Mouse (Mus musculus): ENCODE measurements at regions not wholly inside any gene's neighbourhood (a gene's known extent, or its start where the extent isn't known, plus 50 kb on each side); places are given as distances from the start of the nearest gene placed in this dataset.

DNA sequence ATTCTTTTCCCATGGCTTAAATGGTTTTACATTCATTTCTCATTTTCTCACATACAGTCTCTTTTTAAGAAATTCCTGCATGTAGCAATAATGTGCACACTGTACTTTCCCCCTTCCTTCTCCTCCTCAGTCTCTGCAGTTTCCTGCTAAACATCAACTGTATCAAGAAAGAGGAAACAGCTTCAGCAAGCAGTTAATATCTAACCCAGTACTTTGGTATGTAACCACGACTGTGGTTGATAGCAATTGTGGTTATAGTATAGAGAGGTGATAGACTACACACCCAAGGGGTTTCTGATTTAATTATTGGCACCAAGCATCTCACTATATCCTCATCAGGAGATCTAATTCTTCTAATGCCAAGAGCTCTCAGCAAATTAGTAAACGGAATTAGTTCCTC lies 52.8 kb upstream of the Eci2 start:
- no peaks in the 10 kb centered on the region for H3K27me3 ChIP-seq (replicated peaks; ENCODE audit: control insufficient read depth, insufficient read depth, low read length)
- no peaks in the 10 kb centered on the region for H3K4me1 ChIP-seq (ENCODE audit: control insufficient read depth, insufficient read depth, low read length)
- H3K4me3 ChIP-seq (ENCODE audit: insufficient read depth, low read depth, low read length), result no peak overlapping the region
- WGBS, result 18% methylated on average over 2 of the region's 2 CpGs
- H3K27ac ChIP-seq (ENCODE audit: insufficient read depth, low read depth, low read length), result no peak overlapping the region
- TF ChIP-seq POLR2A (IDR thresholded peaks at IDR 0.05; ENCODE audit: low read depth, low read length) (no peak), CTCF (conservative IDR thresholded peaks at IDR 0.05; ENCODE audit: insufficient read depth, insufficient read length, low read depth, low read length) (no peak)
- H3K36me3 ChIP-seq (ENCODE audit: control insufficient read depth, insufficient read depth, low read length), result no peaks in the 10 kb centered on the region
- DNase-seq, result peak; percentile 65

DNA sequence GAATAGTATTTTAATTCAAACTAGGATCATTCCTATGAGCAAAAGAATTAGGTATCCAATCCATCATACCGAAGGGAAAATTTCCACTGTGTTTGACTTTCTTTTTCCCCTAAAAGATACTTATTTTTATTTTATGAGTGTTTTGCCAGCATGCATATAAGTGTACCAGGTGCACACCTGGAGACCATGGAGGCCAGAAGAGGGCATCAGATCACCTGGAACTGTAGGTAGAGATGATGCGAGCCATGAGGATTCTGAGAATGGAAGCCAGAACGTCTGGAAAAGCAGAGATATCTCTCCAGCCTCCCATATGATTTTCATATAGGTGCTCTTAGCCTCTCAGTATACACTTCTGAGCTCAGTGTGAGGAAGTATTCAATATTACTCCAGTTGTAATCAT lies 58.5 kb upstream of the Eci2 start:
- no peak for TF ChIP-seq POLR2A (IDR thresholded peaks at IDR 0.05; ENCODE audit: low read depth, low read length)
- peak; percentile 37 for TF ChIP-seq CTCF (conservative IDR thresholded peaks at IDR 0.05; ENCODE audit: insufficient read depth, insufficient read length, low read depth, low read length)

DNA sequence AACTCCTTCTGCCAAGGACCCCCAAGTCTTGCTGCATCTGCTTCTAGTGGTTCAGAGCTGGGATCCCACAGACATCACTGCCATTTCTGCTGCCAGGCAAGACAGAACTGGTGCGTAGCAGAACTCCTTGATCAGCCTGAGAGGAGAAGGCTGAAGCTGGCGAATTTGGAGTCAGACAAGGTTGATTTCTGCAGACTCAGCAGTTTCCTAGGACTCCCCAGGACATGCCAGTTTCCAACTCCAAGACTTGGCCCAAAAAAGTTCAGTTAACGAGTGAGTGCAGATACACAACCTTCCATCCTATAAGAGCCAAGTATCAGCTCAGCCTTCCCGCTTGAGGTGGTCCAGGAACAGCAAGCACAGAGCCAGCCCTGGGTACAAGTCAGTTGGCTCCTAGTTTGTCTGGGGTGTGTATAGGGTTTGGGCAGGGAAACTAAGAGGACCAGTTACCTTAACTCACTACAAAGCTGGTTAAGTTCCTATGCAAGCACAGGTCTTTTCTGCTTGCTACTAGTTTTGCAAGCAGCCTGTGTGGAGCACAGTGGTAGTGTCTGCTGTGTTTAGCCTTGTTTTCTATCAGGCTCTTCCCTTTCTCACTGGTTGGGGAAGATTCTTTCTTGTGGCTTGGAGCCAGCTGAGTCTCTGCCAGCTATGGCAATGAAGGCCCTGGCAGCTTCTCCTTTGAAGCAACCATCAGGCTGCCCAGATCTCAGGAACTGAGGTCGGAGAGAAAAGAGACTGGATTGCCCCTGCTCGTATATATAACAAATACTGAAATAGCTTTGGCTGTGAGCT lies 60.5 kb upstream of the Eci2 start:
- TF ChIP-seq POLR2A (IDR thresholded peaks at IDR 0.05; ENCODE audit: low read depth, low read length) (no peak), CTCF (conservative IDR thresholded peaks at IDR 0.05; ENCODE audit: insufficient read depth, insufficient read length, low read depth, low read length) (no peak)
- H3K27me3 ChIP-seq (replicated peaks; ENCODE audit: control insufficient read depth, insufficient read depth, low read length), result no peaks in the 10 kb centered on the region
- H3K4me3 ChIP-seq (ENCODE audit: insufficient read depth, low read depth, low read length), result no peak overlapping the region
- DNase-seq, result peak; percentile 70
- H3K36me3 ChIP-seq (ENCODE audit: control insufficient read depth, insufficient read depth, low read length), result no peaks in the 10 kb centered on the region
- H3K27ac ChIP-seq (ENCODE audit: insufficient read depth, low read depth, low read length), result no peak overlapping the region
- WGBS, result 77% methylated on average over 6 of the region's 6 CpGs
- H3K4me1 ChIP-seq (ENCODE audit: control insufficient read depth, insufficient read depth, low read length), result no peaks in the 10 kb centered on the region

More for the DNA sequence above, 58.5 kb upstream of the Eci2 start:
- Histone ChIP-seq H3K4me3 (ENCODE audit: insufficient read depth, low read depth, low read length) (no peak overlapping the region), H3K4me1 (ENCODE audit: control insufficient read depth, insufficient read depth, low read length) (no peaks in the 10 kb centered on the region), H3K36me3 (ENCODE audit: control insufficient read depth, insufficient read depth, low read length) (no peaks in the 10 kb centered on the region), H3K27me3 (replicated peaks; ENCODE audit: control insufficient read depth, insufficient read depth, low read length) (no peaks in the 10 kb centered on the region), H3K27ac (ENCODE audit: insufficient read depth, low read depth, low read length) (no peak overlapping the region)
- 72% methylated on average over 3 of the region's 3 CpGs for WGBS
- DNase-seq, result no peak

DNA sequence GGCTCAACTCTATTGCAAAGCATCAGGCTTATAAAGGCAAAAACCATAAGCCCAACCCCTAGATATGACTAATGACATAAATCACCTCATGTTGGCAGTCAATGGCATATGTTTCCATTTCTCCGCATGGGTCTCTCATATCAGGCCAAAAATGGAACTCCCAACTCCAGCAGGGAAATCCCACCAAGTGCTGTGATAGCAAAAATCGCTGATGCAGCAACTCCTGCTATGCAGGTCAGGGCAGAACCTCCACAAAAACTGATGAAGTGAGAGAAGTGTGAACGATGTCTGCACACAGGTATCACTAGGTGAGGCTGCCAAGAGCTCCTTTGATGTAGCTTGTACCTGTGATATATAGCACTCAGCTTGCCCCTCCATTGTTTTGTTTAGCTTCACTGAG lies 64.3 kb upstream of the Eci2 start:
- Histone ChIP-seq H3K27ac (ENCODE audit: insufficient read depth, low read depth, low read length) (no peak overlapping the region), H3K4me1 (ENCODE audit: control insufficient read depth, insufficient read depth, low read length) (no peaks in the 10 kb centered on the region), H3K4me3 (ENCODE audit: insufficient read depth, low read depth, low read length) (no peak overlapping the region), H3K36me3 (ENCODE audit: control insufficient read depth, insufficient read depth, low read length) (no peaks in the 10 kb centered on the region), H3K27me3 (replicated peaks; ENCODE audit: control insufficient read depth, insufficient read depth, low read length) (no peaks in the 10 kb centered on the region)
- DNase-seq, result no peak
- no peak for TF ChIP-seq POLR2A (IDR thresholded peaks at IDR 0.05; ENCODE audit: low read depth, low read length)
- no peak for TF ChIP-seq CTCF (conservative IDR thresholded peaks at IDR 0.05; ENCODE audit: insufficient read depth, insufficient read length, low read depth, low read length)
- WGBS, result 74% methylated on average over 3 of the region's 3 CpGs

- peak; percentile 23; the same call in 1 of the 2 replicates for TF ChIP-seq CTCF (conservative IDR thresholded peaks at IDR 0.05; ENCODE audit: insufficient read depth, insufficient read length, low read depth, low read length)
- no peak for TF ChIP-seq POLR2A (IDR thresholded peaks at IDR 0.05; ENCODE audit: low read depth, low read length)
- no peaks in the 10 kb centered on the region for H3K4me1 ChIP-seq (ENCODE audit: control insufficient read depth, insufficient read depth, low read length)
- DNase-seq, result peak; percentile 43
Measured at GRCm38 (mm10) chr13:35119782-35120181, 92.9 kb upstream of the Eci2 start.

GRCm38 (mm10) chr13:35129475-35129874 lies 102.6 kb upstream of the Eci2 start:
- WGBS, result 46% methylated on average over 2 of the region's 2 CpGs
- no peak overlapping the region for H3K27ac ChIP-seq (ENCODE audit: insufficient read depth, low read depth, low read length)
- TF ChIP-seq POLR2A (IDR thresholded peaks at IDR 0.05; ENCODE audit: low read depth, low read length) (no peak), CTCF (conservative IDR thresholded peaks at IDR 0.05; ENCODE audit: insufficient read depth, insufficient read length, low read depth, low read length) (no peak)
- no peak overlapping the region for H3K4me3 ChIP-seq (ENCODE audit: insufficient read depth, low read depth, low read length)
- H3K4me1 ChIP-seq (ENCODE audit: control insufficient read depth, insufficient read depth, low read length), result no peaks in the 10 kb centered on the region
- no peak for DNase-seq
- no peaks in the 10 kb centered on the region for H3K36me3 ChIP-seq (ENCODE audit: control insufficient read depth, insufficient read depth, low read length)
- no peaks in the 10 kb centered on the region for H3K27me3 ChIP-seq (replicated peaks; ENCODE audit: control insufficient read depth, insufficient read depth, low read length)

More at GRCm38 (mm10) chr13:35119782-35120181, 92.9 kb upstream of the Eci2 start:
- no peak overlapping the region for H3K27ac ChIP-seq (ENCODE audit: insufficient read depth, low read depth, low read length)
- no peak overlapping the region for H3K4me3 ChIP-seq (ENCODE audit: insufficient read depth, low read depth, low read length)
- no peaks in the 10 kb centered on the region for H3K36me3 ChIP-seq (ENCODE audit: control insufficient read depth, insufficient read depth, low read length)
- no peaks in the 10 kb centered on the region for H3K27me3 ChIP-seq (replicated peaks; ENCODE audit: control insufficient read depth, insufficient read depth, low read length)
- 8% methylated on average over 1 of the region's 1 CpGs for WGBS

- DNase-seq, result peak; percentile 5
- no peak overlapping the region for H3K4me3 ChIP-seq (ENCODE audit: insufficient read depth, low read depth, low read length)
Measured at GRCm38 (mm10) chr13:35131272-35132185, 104.6 kb upstream of the Eci2 start.

More at GRCm38 (mm10) chr13:35131272-35132185, 104.6 kb upstream of the Eci2 start:
- TF ChIP-seq CTCF (conservative IDR thresholded peaks at IDR 0.05; ENCODE audit: insufficient read depth, insufficient read length, low read depth, low read length) (no peak), POLR2A (IDR thresholded peaks at IDR 0.05; ENCODE audit: low read depth, low read length) (no peak)
- Histone ChIP-seq H3K27me3 (replicated peaks; ENCODE audit: control insufficient read depth, insufficient read depth, low read length) (no peaks in the 10 kb centered on the region), H3K4me1 (ENCODE audit: control insufficient read depth, insufficient read depth, low read length) (no peaks in the 10 kb centered on the region), H3K36me3 (ENCODE audit: control insufficient read depth, insufficient read depth, low read length) (no peaks in the 10 kb centered on the region), H3K27ac (ENCODE audit: insufficient read depth, low read depth, low read length) (no peak overlapping the region)
- WGBS, result 50% methylated on average over 8 of the region's 8 CpGs
